Mouse (Mus musculus) layer of hippocampus, adult 9-11 months (tissue): ENCODE results near the gene Notch4.

Source experiments
- DNase-seq: peaks from one replicate; pipeline ENCODE4 v3.0.0; 2022

Notch4 gene

DNA sequence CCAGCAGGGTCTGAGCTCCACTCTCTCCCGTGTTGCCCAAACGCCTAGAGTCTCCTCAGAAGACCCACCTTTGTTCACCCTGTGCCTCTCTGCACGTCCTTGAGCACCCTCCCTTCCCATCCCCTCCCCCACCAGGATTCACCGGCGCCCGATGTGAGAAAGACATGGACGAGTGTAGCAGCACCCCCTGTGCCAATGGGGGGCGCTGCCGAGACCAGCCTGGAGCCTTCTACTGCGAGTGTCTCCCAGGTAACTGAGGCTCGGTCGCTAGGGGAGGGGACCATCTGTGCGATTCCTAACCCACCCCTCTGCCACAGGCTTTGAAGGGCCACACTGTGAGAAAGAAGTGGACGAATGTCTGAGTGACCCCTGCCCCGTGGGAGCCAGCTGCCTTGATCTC is 8.3 kb downstream of the Notch4 start:
- no peak for DNase-seq

DNA sequence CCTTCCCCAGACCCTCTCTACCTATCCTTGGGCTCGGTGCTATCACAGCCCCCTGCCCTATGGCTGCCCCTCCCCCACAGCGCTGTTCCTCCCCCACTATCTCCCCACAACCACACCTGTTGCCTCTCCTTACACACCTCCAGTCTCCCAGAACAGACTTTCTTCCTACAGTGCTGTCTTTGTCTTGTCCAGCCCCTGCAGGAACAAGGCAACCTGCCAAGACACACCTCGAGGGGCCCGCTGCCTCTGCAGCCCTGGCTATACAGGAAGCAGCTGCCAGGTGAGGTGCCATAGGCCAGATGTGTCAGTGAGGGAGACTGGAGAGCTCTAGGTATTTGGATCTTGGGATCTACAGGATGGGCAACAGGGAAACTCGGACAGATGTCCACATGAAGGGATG is 12.5 kb downstream of the Notch4 start:
- no peak for DNase-seq

DNA sequence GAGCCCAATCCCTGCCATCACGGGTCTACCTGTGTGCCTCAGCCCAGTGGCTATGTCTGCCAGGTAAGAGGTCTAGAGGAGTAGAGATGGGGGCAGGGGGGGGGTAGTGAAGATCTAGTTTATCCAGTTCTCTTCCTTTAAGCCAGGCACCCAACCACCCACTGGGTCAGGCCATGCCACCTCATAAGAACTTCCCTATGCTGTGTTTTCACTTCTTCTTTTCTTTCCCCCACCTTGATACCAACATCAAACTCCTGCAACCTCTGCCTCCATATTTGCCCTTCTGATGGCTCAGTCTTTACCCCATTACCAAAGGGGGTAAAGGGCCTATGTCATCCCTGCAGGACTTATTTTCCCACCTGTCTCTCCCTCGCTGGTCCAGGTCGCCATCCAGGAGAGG is 14.0 kb downstream of the Notch4 start:
- no peak for DNase-seq

DNA sequence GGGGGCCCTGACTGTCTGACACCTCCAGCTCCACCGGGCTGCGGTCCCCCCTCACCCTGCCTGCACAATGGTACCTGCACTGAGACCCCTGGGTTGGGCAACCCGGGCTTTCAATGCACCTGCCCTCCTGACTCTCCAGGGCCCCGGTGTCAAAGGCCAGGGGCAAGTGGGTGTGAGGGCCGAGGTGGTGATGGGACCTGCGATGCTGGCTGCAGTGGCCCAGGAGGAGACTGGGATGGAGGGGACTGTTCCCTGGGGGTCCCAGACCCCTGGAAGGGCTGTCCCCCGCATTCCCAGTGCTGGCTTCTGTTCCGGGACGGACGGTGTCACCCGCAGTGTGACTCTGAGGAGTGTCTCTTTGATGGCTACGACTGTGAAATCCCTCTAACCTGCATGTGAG is 18.5 kb downstream of the Notch4 start:
- DNase-seq: no peak

DNA sequence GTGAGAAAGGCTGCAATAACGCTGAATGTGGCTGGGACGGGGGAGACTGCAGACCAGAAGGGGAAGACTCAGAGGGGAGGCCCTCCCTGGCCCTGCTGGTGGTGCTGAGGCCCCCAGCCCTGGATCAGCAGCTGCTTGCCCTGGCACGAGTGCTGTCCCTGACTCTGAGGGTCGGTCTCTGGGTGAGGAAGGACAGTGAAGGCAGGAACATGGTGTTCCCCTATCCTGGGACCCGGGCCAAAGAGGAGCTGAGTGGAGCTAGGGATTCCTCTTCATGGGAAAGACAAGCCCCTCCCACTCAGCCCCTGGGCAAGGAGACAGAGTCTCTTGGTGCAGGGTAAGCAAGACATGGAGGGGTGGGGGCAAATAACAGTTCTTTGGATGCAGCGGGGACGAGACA is 19.3 kb downstream of the Notch4 start:
- DNase-seq: no peak

DNA sequence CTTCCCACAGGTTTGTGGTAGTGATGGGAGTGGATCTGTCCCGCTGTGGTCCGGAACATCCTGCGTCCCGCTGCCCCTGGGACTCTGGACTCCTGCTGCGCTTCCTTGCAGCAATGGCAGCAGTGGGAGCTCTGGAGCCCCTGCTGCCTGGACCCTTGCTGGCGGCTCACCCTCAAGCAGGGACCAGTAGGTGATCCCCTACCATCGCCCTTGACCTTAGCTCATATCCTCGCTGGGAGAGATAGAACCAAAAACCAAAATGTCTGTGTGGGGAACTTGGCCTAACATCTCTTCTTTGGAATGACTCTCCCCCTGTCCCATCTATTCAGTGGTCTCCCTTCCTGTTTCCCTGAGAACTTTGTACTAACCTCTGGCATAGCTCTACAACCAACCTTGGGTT is 19.8 kb downstream of the Notch4 start:
- no peak for DNase-seq

DNA sequence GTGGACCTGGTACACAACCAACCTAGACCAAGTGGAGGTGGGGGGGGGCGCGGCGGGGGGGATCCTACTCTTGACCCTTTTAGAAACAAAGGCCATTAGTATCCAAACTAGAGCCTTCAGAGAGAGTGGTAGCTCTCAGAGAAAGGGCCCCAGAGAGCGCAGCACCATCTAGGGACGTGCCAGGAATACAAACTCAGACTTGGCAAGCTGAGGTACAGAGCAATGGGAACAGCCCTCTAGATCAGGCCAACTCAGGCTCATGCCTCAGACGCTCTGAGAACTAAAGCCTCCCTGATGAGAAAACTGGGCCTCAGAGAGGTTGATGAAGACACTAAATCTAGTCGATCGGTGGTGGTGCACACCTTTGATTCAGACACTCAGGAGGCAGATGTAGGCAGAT is 21.1 kb downstream of the Notch4 start:
- DNase-seq: peak; percentile 39

DNA sequence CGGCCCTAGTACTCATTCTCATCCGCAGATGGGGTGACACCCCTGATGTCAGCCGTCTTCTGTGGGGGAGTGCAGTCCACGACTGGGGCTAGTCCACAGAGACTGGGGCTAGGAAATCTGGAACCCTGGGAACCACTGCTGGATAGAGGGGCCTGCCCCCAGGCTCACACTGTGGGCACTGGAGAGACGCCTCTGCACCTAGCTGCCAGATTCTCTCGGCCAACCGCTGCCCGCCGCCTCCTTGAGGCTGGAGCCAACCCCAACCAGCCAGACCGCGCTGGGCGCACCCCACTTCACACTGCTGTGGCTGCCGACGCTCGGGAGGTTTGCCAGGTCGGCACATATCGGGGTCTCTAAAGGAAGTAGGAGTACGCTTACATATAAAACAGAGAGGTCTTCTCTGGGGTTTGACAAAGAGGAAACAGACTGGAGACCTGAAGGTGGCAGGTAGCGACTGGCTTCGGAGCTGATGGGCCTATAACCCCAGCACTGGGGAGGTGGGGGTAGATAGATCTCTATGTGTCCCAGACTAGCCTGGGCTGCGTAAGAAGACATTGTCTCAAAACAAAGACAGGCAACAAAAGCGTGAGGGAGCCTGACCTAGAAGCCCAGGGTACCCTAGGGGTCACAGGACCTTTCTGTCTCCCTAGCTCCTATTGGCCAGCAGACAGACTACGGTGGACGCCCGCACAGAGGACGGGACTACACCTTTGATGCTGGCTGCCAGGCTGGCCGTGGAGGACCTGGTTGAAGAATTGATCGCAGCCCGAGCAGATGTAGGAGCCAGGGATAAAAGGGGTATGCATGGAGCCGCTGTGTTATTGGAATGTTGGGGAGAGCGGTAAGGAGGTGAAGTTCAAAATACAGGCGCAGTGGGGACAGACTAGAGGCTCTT is 22.1 kb downstream of the Notch4 start:
- DNase-seq: no peak

DNA sequence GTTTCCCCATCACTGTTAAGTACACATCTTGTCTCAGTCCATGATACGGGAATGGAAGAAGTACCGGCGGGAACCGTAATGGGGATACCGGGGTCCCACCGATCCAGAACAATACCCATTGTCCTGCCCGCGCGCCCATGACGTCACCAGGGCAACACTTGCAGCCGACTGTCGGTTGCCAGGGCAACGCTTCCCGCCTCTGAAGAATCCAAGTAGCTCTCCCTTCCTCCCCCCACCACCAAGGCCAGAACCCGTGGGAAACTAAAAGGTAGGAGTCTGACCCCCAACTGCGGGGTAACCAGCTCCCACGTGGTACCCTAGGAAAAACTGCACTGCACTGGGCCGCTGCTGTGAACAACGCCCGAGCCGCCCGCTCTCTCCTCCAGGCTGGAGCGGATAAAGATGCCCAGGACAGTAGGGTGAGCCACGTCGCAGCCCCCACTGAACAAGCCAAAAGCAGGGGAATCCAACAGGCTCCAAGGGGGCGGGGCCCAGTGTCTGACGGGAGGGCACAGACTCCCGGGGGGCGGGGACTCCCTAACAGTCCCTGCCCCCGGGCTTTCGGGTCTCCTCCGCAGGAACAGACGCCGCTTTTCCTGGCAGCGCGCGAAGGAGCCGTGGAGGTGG is 22.8 kb downstream of the Notch4 start:
- peak; percentile 94 for DNase-seq

DNA sequence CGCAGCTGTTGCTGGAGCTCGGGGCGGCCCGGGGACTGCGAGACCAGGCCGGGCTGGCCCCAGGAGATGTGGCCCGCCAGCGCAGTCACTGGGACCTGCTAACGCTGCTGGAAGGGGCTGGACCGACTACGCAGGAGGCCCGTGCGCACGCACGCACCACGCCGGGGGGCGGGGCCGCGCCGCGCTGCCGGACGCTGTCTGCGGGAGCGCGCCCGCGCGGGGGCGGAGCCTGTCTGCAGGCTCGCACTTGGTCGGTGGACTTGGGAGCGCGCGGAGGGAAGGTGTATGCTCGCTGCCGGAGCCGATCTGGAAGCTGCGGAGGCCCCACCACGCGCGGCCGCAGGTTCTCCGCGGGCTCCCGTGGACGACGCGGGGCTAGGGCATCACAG is 23.3 kb downstream of the Notch4 start:
- peak; percentile 98 for DNase-seq

DNA sequence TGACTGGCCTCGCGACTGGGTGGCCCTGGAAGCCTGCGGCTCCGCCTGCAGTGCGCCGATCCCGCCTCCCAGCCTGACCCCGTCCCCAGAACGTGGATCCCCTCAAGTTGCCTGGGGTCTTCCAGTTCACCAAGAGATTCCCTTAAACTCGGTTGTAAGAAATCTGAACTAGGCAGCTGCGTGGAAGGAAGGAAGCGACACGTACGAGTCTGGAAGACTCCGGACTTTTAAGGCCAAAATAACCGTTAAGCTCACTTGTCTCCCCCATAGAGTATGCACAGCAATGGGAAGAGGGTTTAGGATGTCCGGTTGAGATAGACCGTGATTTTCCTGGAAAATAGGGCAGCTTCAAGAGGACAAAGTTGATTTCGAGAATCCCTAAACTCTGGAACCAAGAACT is 23.7 kb downstream of the Notch4 start:
- no peak for DNase-seq

DNA sequence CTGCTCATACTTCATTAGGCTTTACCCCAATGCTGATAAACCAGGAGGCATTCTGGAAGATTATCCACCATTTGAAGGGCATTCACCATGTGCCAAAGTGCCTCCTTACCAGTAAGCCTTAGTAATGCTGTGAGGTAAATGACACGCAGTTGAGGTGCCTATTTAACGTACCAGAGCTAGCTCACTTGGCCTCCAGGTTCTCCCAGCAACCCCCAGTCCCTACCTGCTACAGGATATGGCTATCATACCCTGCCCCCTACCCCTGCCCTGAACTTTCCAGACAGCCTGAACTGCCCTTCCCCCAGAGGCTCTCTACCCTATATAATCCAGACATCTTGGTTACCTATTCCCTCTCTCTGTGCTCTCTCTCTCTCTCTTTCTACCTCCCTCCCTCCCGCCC is 24.7 kb downstream of the Notch4 start:
- DNase-seq: no peak

DNA sequence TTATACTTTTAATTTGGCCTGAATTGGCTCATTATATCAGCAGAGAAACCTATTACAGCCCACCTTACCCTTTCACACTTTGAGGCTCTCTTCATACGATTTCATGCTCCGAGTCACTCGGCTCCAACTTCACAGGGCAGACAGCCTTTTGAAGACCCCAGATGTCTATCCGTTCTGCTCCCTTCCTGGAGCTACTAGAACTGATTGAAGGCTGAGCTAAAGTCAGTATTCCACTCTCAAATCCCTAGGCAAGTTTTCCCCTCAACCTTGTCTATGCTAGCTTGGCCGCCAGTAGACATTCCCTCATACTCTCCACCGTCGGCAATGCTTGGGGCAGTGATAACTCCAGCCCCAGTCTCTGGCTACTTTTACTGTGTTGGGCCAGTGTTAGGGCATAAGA is 25.1 kb downstream of the Notch4 start:
- no peak for DNase-seq

DNA sequence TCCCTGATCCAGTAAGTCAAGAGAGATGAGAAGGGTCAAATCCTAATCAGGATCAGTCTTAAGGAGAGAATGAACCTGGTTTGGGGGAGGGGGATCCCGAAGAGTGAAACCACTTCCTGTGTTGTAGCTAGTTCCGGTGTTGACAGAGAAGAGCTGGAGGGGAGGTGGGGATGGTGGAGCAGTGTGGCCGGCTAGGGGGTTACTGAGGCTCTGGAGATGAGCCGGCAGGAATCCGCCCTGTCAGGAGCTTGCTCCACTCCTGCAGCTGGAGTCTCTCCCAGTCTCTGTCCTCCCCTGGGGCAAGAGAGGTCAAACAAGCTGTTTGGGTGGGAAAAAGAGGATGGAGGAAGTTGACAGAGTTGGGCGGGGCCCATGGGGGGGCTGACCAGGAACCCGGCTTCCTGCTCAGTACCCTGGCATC is 25.6 kb downstream of the Notch4 start, which contains the start of gene Gpsm3:
TSS of gene Gpsm3 (plus strand) at position 126 of the 421 bp plus-strand sequence.
- no peak for DNase-seq

DNA sequence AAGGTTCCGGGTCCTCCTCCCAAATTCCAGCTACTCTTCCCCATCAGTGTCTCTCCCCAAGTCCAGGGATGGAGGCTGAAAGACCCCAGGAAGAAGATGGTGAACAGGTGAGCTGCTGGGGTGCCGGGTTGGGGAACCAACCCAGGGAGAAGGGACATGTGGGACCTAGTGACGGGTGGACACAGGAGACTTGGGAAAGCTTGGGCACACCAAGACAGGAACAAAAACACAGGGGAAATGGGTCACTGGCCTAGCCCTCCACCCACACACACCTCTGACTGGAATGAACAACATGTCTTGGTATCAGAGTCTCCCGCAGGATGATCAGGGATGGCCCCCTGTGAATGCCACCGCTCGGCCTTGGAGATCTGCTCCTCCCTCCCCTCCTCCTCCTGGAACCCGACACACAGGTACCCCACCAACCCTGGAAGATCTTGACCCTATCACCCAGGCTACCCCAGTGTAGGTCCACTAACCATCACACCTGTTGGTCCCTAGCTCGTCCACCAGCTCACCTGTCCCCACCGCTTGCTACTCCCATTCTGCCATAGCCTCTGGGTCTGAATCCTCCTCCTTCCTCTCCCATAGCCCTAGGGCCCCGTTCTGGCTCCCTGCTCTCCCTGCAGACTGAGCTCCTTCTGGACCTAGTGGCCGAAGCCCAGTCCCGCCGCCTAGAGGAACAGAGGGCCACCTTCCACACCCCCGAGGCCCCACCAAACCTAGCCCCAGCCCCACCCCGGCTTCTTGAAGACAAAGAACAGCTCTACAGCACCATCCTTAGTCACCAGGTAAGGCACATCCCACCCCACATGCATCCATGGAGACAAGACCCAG is 26.3 kb downstream of the Notch4 start:
- DNase-seq: no peak

DNA sequence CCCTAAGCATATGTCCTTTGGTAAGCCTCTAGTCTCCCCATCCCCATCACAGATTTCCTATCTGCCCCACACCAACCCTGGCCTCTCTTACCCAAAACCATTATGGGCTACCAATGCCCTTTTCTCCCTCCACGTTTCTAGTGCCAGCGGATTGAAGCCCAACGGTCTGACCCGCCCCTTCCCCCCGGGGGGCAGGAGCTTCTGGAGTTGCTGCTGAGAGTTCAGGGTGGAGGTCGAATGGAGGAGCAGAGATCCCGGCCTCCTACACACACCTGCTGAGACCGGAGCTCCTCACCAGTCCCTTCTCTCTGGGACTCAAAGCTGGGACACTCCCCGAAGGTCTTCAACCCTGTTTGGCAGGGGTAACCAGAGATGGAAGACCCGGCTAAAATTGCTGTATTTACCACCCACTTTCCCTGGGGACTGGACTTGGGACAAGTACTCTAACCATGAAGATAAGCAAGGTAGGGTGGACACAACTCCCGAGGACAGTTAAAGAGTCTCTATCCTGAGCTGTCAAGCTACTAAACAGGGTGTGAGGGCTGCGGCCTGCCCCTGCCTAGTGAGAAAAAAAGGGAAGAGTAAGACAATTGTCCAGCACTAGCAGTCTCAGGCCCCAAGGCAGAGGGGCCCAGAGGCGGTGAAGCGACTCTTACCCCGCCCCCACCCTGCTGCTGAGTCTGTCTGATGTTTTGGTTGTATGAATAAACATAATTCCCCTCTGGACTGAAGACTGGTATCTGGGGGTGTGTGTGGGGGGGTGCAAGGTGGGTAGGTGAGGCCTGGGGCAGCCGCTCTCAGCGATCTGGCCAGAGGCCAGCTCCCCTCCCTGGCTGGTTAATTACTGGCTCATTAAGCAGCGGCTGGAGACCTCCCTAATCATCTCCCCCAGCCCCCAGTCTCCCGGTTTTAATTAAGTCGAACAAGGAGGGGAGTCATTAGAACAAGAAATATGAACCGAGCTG is 27.2 kb downstream of the Notch4 start, which contains the start of gene Pbx2:
TSS of gene Pbx2 (plus strand) at position 238 of the 965 bp plus-strand sequence.
- DNase-seq: no peak

DNA sequence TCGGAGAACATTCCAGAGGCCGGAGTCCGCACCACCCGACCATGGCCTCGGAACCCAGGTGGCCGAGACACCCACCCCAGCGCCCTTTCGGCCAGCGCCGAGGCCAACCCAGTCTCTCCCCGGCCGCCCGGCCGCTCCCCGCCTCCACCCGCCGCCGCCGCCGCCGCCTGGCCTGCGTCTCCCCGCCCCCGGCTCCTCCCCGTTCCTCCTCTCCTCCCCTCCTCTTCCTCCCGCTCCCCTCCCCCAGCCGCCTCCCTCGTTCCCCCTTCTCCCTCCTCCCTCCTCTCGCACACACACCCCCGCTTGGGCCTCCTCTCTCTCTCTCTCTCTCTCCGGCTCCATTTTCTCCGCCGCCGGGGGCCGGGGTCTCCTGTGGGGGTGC is 27.9 kb downstream of the Notch4 start:
- DNase-seq: peak; percentile 87

DNA sequence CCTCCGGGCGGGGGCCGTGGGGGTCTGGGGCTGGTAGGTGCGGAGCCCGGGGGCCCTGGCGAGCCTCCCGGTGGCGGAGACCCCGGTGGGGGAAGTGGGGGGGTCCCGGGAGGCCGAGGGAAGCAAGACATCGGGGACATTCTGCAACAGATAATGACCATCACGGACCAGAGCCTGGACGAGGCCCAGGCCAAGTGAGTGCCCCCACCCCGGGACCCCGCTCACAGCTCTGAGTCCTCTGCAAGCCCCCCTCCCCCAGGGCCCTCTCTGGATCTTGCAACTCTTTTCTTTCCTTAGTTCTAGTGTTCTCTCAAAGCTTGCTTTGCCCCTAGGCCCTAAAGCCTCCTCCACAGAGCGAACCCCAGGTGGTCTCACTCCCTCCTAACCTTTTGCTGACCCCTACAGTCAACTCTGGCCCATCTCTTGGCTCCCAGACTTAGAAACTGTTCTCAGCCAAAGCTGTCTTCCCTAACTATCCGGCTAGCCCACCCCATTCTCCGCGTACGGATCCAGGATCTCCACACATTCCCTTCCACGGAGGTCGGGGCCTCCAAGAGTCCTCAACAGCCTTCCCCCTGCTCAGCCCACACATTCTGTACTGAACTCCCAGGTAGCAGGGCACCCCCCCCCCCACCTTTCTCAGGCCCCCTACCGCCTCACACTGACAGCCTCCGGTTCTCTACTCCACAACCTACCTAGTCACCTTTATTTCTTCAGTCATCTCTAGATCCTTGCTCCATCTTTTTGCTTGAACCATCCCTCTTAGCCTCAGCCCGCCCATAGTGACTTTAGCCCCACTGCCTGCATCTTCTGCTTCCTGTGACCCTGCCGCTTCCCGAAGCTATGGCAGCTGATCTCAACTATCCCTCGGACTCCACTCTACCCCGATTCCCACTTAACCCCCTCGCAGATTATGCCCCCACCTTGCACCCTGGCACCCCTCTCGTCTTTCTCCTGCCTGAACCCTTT is 28.8 kb downstream of the Notch4 start:
- no peak for DNase-seq

DNA sequence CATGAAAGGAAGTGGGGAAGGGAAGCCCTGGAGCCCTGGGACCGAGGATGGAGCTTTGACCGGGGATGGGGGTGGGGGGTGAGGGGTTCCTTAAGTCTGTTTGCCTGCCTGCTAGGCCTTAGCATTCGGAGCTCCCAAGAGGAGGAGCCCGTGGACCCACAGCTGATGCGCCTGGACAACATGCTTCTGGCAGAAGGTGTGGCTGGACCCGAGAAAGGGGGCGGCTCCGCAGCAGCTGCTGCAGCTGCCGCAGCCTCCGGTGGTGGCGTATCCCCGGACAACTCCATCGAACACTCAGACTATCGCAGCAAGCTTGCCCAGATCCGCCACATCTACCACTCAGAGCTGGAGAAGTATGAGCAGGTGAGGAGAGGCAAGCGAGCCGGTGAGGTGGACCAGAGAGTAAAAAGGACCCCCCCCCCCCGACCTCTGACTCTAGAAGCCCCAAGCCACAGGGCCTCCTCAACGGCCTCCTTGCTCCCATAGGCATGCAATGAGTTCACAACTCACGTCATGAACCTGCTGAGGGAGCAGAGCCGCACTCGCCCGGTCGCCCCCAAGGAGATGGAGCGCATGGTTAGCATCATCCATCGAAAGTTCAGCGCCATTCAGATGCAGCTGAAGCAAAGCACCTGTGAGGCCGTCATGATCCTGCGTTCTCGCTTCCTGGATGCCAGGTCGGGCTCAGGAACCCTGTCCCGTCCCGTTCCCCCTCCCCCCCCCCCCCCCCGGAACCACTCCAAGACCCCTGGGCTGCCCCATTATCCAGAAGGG is 29.9 kb downstream of the Notch4 start:
- DNase-seq: no peak

DNA sequence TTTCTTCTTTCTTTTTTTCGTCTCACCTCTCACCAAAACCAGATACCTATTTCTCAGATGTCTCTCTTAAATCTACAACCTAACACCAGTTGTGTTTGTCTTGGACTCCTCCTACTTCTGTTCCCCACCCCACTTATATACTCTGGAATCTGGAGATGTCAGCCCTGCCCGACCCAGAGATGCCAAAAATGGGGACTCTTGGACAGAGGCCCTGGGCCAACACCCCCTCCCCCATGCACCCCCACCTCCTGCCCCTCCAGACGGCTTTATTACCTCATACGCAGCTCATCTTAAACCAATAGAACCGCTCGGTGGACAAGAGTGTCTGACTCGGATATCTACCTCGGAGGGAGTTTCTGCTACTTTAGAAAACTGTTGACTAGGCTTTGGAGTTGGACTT is 32.0 kb downstream of the Notch4 start:
- DNase-seq: no peak
